Mouse (Mus musculus) myocyte (in vitro differentiated cells): ENCODE measurements at regions not wholly inside any gene's neighbourhood (a gene's known extent, or its start where the extent isn't known, plus 50 kb on each side); places are given as distances from the start of the nearest gene placed in this dataset.

Source experiments
- CEBPB ChIP-seq: IDR thresholded peaks from 2 replicates; pipeline ENCODE4 v1.6.1; 2011; ENCODE audit warnings: mild to moderate bottlenecking, moderate library complexity; ENCODE audit not compliant: poor library complexity, insufficient read depth, severe bottlenecking
- E2F4 ChIP-seq: IDR thresholded peaks from one replicate; pipeline ENCODE4 v1.6.1; 2011; ENCODE audit warnings: mild to moderate bottlenecking, control low read depth, moderate library complexity; ENCODE audit not compliant: insufficient read depth
- MAX ChIP-seq: IDR thresholded peaks from one replicate; pipeline ENCODE4 v1.6.1; 2011; ENCODE audit warnings: low read depth, mild to moderate bottlenecking, control low read depth
- MYOD1 ChIP-seq, 3 experiments: IDR thresholded peaks; one replicate each; pipeline ENCODE4 v1.6.1; 2011; ENCODE audit warnings: control low read depth in 2 of 3, low read depth in 2 of 3, mild to moderate bottlenecking in 2 of 3, moderate library complexity in 1 of 3; ENCODE audit not compliant: insufficient read length in 2 of 3, control insufficient read depth in 1 of 3
- MYOG ChIP-seq, 3 experiments: IDR thresholded peaks; one replicate each; pipeline ENCODE4 v1.6.1; 2011; ENCODE audit warnings: control low read depth in 2 of 3, low read depth in 2 of 3, mild to moderate bottlenecking in 2 of 3; ENCODE audit not compliant: insufficient read length in 2 of 3, control insufficient read depth in 1 of 3, insufficient read depth in 1 of 3
- POLR2A ChIP-seq: IDR thresholded peaks from one replicate; pipeline ENCODE4 v1.6.1; 2011; ENCODE audit warnings: low read depth, mild to moderate bottlenecking, control low read depth, moderate library complexity; ENCODE audit not compliant: insufficient read length
- POLR2AphosphoS2 ChIP-seq: IDR thresholded peaks from one replicate; pipeline ENCODE4 v1.6.1; 2011; ENCODE audit warnings: low read depth, control low read depth; ENCODE audit not compliant: insufficient read length
- REST ChIP-seq: IDR thresholded peaks from one replicate; pipeline ENCODE4 v1.6.1; 2011; ENCODE audit warnings: mild to moderate bottlenecking, control low read depth, moderate library complexity; ENCODE audit not compliant: insufficient read depth, insufficient read length
- TCF12 ChIP-seq: IDR thresholded peaks from one replicate; pipeline ENCODE4 v1.6.1; 2011; ENCODE audit warnings: mild to moderate bottlenecking, control low read depth; ENCODE audit not compliant: poor library complexity, insufficient read depth, severe bottlenecking
- TCF3 ChIP-seq: IDR thresholded peaks from one replicate; pipeline ENCODE4 v1.6.1; 2011; ENCODE audit warnings: low read depth, control low read depth; ENCODE audit not compliant: insufficient read length
- USF1 ChIP-seq: IDR thresholded peaks from one replicate; pipeline ENCODE4 v1.6.1; 2011; ENCODE audit warnings: low read depth, mild to moderate bottlenecking, control low read depth, moderate library complexity

DNA sequence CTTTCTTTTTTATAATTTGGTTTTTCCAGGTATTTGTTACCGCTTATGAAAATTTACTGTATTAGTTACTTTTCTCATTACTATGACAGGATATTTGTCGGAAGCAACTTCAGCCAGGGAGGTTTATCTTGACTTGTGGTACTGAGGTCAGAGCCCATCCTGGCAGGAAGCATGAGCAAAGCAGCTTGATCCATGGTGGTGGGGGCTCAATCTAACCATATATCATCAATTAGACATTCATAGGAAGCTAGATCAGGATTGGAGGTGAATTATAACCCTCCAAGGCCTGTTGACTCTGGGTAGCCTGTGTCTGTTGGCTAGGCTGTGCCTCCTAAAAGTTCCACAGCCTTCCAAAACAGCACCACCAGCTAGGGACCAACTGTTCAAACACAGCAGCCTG lies 58.5 kb upstream of the Sstr4 start:
- TF ChIP-seq POLR2AphosphoS2, result no peak
- no peak for TF ChIP-seq MYOG (IDR thresholded peaks at IDR 0.05; ENCODE audit: control insufficient read depth in 1 of 3, insufficient read depth in 1 of 3, insufficient read length in 2 of 3, low read depth in 2 of 3)
- no peak for TF ChIP-seq USF1
- no peak for TF ChIP-seq MYOD1 (IDR thresholded peaks at IDR 0.05; ENCODE audit: control insufficient read depth in 1 of 3, insufficient read length in 2 of 3, low read depth in 2 of 3)
- no peak for TF ChIP-seq POLR2A
- no peak for TF ChIP-seq E2F4
- no peak for TF ChIP-seq MAX
- no peak for TF ChIP-seq TCF3
- TF ChIP-seq REST, result no peak
- TF ChIP-seq TCF12, result no peak
- TF ChIP-seq CEBPB, result no peak
